Mouse (Mus musculus) limb, embryonic 12.5 days (tissue): Measurements from ENCODE around the gene Stum. TPM values are rescaled to one million over a fixed set of nuclear protein-coding genes. Genes with fewer than 3 reads are reported as not detected.
A peak's percentile ranks its signal among the peaks of the same experiment; 100 is the strongest.

Experiments
- ATAC-seq: fragments of 200-750 bp; cut with Nextera tagmentation; 2 replicates; pipeline ENCODE4 v1.8.0; 2017; ENCODE audit warnings: low read depth, moderate TSS enrichment; ENCODE audit not compliant: insufficient number of reproducible peaks, insufficient read depth, low FRiP score, low TSS enrichment
- H3K27ac ChIP-seq: fragments of 300-500 bp; sonication (generic); 2 replicates; pipeline ENCODE4 v1.5.1; 2016; ENCODE audit warnings: mild to moderate bottlenecking, moderate library complexity
- H3K27me3 ChIP-seq: fragments of 300-500 bp; sonication (generic); 2 replicates; pipeline ENCODE4 v1.6.1; 2016; ENCODE audit warnings: mild to moderate bottlenecking, moderate library complexity
- H3K36me3 ChIP-seq: fragments of 300-500 bp; sonication (generic); 2 replicates; pipeline ENCODE4 v1.6.1; 2016; ENCODE audit warnings: mild to moderate bottlenecking, moderate library complexity
- H3K4me1 ChIP-seq: fragments of 300-500 bp; sonication (generic); replicated peaks from 2 replicates; pipeline ENCODE4 v1.6.1; 2016
- H3K4me2 ChIP-seq: fragments of 300-500 bp; sonication (generic); 2 replicates; pipeline ENCODE4 v1.6.1; 2016; ENCODE audit warnings: mild to moderate bottlenecking, moderate library complexity
- H3K4me3 ChIP-seq: fragments of 300-500 bp; sonication (generic); replicated peaks from 2 replicates; pipeline ENCODE4 v1.5.1; 2016; ENCODE audit warnings: mild to moderate bottlenecking
- H3K9ac ChIP-seq: fragments of 300-500 bp; sonication (generic); replicated peaks from 2 replicates; pipeline ENCODE4 v1.6.1; 2016; ENCODE audit warnings: mild to moderate bottlenecking, moderate library complexity
- H3K9me3 ChIP-seq: fragments of 300-500 bp; sonication (generic); 2 replicates; pipeline ENCODE4 v1.6.1; 2016; ENCODE audit warnings: mild to moderate bottlenecking, moderate library complexity
- WGBS: fragments of 180-500 bp; shearing (Covaris S2); methylation state at CpG from one replicate; pipeline ENCODE4 v1.1.7; 2016; 5-methylcytosine and 5-hydroxymethylcytosine counted together
- polyA plus RNA-seq: library from polyadenylated mRNA; unstranded; fragments of >200 nt; fragmentation: Nextera tagmentation; extraction: Ambion mirVana; gene quantifications from 2 replicates; pipeline ENCODE4 v1.2.1, GENCODE M21; 2016

The Stum gene
- polyA plus RNA-seq, 1 experiment from 2014 or later, result 1.8 TPM

- WGBS, result 92% methylated on average over 2 of the region's 2 CpGs
- Histone ChIP-seq H3K27me3 (no peaks in the 10 kb centered on the region), H3K4me2 (no peak overlapping the region), H3K4me1 (peaks cover 17% of the 10 kb centered on the region), H3K27ac (no peak overlapping the region), H3K9me3 (no peaks in the 10 kb centered on the region), H3K36me3 (peaks cover 94% of the 10 kb centered on the region), H3K9ac (no peak overlapping the region), H3K4me3 (no peak overlapping the region)
- ATAC-seq, result no peak
These were observed 64.2 kb downstream of the Stum start for GRCm38 (mm10) chr1:180419059-180419458.

- H3K4me2 ChIP-seq, result no peak overlapping the region
- H3K36me3 ChIP-seq, result peaks cover 89% of the 10 kb centered on the region
- H3K9ac ChIP-seq, result no peak overlapping the region
- no peaks in the 10 kb centered on the region for H3K9me3 ChIP-seq
- H3K27me3 ChIP-seq, result no peaks in the 10 kb centered on the region
- peaks cover 14% of the 10 kb centered on the region for H3K4me1 ChIP-seq
- WGBS, result 47% methylated on average over 2 of the region's 2 CpGs
- no peak for ATAC-seq
- H3K27ac ChIP-seq, result no peak overlapping the region
- H3K4me3 ChIP-seq, result no peak overlapping the region
These were observed 66.2 kb downstream of the Stum start for GRCm38 (mm10) chr1:180417118-180417517.

DNA sequence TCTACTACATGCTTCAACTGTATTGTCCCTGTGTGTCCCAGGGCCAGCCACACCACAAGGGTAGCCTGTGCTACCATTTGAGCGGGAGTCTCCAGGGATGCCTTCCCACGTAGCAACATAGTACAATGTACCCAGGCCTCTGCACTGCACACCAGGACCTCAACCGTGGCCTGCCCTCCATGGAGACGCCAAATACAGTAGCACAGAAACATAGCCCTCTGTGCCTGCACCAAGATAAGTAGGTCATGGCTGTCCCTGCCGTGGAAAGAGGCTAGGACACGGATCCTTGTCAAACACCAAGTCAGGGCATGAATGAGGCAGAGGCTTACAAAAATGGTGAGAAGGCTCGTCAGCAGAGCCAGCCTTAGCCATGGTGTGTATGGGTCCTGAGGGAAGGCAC, 67.5 kb downstream of the Stum start:
- no peak overlapping the region for H3K27ac ChIP-seq
- H3K9me3 ChIP-seq, result no peaks in the 10 kb centered on the region
- peaks cover 3% of the 10 kb centered on the region; the same call in 1 of the 2 replicates for H3K4me1 ChIP-seq
- 90% methylated on average over 7 of the region's 7 CpGs for whole genome bisulfite sequencing
- peaks cover 79% of the 10 kb centered on the region for H3K36me3 ChIP-seq
- ATAC-seq, result no peak
- H3K4me3 ChIP-seq, result no peak overlapping the region
- no peak overlapping the region for H3K9ac ChIP-seq
- no peaks in the 10 kb centered on the region for H3K27me3 ChIP-seq
- no peak overlapping the region for H3K4me2 ChIP-seq

DNA sequence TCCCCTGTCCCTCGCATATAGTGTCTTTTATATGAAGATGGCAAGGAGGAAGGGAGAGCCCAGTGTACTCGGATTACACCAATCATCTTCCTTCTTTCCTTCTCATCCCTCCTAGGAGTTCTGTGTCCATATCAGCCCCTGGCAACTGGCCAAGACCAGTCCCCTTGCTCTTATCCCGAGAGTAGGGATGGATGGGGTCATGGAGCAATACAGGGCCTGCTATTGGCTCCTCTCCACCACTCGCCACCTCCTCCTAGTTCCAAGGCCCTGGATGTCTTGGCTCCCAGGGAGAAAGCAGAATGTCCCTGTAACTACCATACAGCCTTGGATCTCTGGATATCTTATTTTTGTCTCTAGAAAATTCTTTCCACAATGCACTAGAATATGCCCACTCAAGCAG, 68.2 kb downstream of the Stum start:
- Histone ChIP-seq H3K36me3 (peaks cover 71% of the 10 kb centered on the region), H3K27me3 (no peaks in the 10 kb centered on the region), H3K4me1 (no peaks in the 10 kb centered on the region), H3K9ac (no peak overlapping the region), H3K9me3 (no peaks in the 10 kb centered on the region), H3K27ac (no peak overlapping the region), H3K4me3 (no peak overlapping the region), H3K4me2 (no peak overlapping the region)
- 67% methylated on average over 4 of the region's 4 CpGs for WGBS
- ATAC-seq, result no peak

GRCm38 (mm10) chr1:180410306-180410705, 73.0 kb downstream of the Stum start:
- WGBS, result 74% methylated on average over 7 of the region's 7 CpGs
- no peaks in the 10 kb centered on the region for H3K27me3 ChIP-seq
- no peak overlapping the region for H3K4me2 ChIP-seq
- H3K27ac ChIP-seq, result no peak overlapping the region
- no peak overlapping the region for H3K4me3 ChIP-seq
- peaks cover 24% of the 10 kb centered on the region for H3K36me3 ChIP-seq
- ATAC-seq, result no peak
- H3K9ac ChIP-seq, result no peak overlapping the region
- peaks cover 38% of the 10 kb centered on the region for H3K4me1 ChIP-seq
- H3K9me3 ChIP-seq, result no peaks in the 10 kb centered on the region

DNA sequence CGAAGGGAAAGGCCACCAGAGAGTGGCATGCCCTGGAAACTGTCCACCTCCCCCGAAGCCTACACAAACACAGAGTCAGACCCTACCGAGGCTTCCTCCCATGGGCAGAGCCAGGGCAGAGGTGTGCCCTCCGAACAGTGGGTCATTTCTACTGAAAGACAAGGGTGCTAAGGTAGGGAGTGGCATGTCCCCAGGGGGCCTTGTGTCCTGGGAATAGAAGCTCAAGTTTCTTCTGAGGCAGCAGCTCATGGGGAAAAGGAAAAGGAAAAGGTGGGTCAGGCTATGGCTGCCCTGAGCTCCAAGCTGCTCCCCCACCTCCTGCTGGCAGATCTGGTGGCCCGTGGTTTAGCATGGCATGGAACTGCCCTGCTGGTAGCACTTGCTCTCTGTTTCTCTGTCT, 73.5 kb downstream of the Stum start:
- peaks cover 38% of the 10 kb centered on the region for H3K4me1 ChIP-seq
- no peaks in the 10 kb centered on the region for H3K9me3 ChIP-seq
- no peak overlapping the region for H3K4me3 ChIP-seq
- no peak for ATAC-seq
- no peak overlapping the region for H3K27ac ChIP-seq
- no peak overlapping the region for H3K9ac ChIP-seq
- H3K4me2 ChIP-seq, result no peak overlapping the region
- WGBS, result 63% methylated on average over 5 of the region's 5 CpGs
- peaks cover 19% of the 10 kb centered on the region for H3K36me3 ChIP-seq
- no peaks in the 10 kb centered on the region for H3K27me3 ChIP-seq

DNA sequence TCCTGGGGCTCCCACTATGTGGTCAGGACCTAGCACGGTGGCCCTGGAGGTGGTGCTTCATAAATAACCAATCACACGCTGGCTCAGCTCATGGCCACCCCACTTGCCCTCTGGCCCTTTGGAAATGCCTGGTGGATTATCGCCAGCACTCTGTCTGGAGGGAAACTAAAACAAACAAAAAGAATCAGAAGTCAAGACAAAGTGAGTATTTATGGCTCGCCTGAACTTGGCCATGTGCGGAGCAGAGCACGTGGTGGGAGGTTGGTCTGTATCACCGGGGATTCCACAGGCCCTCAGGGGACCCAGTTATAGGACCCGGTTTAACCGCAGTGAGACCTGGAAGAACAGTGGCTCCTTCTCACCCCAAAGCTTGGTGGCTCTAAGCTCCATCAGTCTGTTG, 74.5 kb downstream of the Stum start:
- Histone ChIP-seq H3K9me3 (no peaks in the 10 kb centered on the region), H3K9ac (no peak overlapping the region), H3K27ac (0 out of 2 replicates have a peak overlapping the region, but pooled peaks have one; percentile 23), H3K4me2 (no peak overlapping the region), H3K36me3 (peaks cover 9% of the 10 kb centered on the region), H3K4me3 (no peak overlapping the region), H3K27me3 (no peaks in the 10 kb centered on the region), H3K4me1 (peaks cover 48% of the 10 kb centered on the region)
- ATAC-seq, result no peak
- WGBS, result 54% methylated on average over 9 of the region's 9 CpGs

DNA sequence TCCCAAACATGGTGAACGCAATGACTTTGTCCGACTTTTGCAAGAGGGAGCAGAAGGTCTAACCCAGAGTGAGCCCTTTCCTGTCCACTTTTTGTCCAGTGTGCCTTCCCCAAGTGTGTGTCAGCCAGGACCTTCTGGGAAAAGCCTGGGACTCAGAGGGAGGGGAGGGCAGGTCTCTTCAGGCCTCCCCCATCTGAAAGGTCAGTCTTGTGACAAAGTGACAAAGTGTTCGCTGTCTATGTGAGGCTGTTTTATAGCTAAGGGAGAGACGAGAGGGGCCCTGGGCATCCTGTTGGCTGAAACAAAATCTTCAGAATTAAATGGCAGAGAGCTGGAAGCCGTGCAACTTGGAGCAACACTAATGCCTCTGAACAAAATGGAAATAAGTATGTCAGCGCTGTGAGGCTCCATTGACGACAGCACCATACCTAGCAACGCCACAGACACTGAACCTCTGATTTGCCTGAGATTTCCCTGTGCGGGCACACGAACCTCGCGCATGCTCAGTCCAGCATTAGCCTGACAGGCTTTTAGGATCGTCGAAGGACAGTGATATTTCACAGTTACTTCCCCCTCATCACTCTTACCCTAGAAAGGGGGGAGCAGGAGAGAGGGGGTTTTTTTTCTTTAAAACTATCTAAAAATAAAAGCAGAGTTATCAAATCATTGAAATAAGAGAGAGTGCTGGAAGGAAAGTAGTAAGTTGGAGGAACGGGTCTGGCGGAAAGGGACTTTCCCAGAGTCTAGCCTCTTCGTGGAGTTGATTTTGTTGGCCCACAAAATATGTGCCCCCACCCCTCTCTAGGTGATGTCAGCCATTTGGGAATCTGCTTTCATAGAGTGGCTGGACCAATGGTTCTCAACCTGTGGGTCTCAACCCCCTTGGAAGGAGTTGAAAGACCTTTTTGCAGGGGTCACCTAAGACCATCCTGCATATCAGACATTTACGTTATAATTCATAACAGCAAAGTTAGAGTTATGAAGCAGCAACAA, 75.3 kb downstream of the Stum start:
- 76% methylated on average over 18 of the region's 18 CpGs for WGBS
- no peak for ATAC-seq
- Histone ChIP-seq H3K27ac (peak overlapping the region; percentile 69), H3K4me3 (no peak overlapping the region), H3K4me2 (0 out of 2 replicates have a peak overlapping the region, but pooled peaks have one; percentile 48), H3K9ac (no peak overlapping the region), H3K9me3 (no peaks in the 10 kb centered on the region), H3K36me3 (peaks cover 2% of the 10 kb centered on the region; the same call in 1 of the 2 replicates), H3K27me3 (no peaks in the 10 kb centered on the region), H3K4me1 (peaks cover 56% of the 10 kb centered on the region)

DNA sequence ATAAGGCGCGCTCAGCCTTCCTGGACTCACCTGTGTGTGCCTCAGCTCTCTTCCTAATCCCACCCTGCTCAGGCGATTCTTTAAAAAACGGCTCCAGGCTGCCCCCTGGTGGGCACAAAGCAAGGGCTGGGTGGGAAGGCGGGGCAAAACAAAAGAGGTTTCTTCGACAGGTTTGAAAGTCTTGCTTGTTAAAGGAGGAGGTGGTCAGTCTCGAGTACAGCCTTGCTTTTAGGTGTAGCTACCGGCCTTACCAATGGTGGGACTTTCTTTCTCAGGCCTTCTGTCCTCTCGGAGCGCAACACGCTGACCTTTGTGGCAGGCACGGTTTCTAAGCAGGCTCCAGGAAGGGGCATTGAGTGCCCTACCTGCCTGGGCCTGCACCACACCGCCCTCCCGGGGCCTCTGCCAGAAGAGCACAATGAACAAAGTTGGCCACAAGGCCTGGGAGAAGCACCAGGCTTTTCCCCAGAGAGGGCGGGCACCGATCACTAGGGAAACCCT, 76.1 kb downstream of the Stum start:
- no peaks in the 10 kb centered on the region for H3K27me3 ChIP-seq
- 13% methylated on average over 16 of the region's 16 CpGs for WGBS
- H3K4me1 ChIP-seq, result peaks cover 64% of the 10 kb centered on the region
- no peak for ATAC-seq
- peak overlapping the region; percentile 48 for H3K4me2 ChIP-seq
- peak overlapping the region; percentile 69 for H3K27ac ChIP-seq
- no peak overlapping the region for H3K4me3 ChIP-seq
- H3K9me3 ChIP-seq, result no peaks in the 10 kb centered on the region
- peak overlapping the region; percentile 28; the same call in 1 of the 2 replicates for H3K9ac ChIP-seq
- no peaks in the 10 kb centered on the region for H3K36me3 ChIP-seq

- Histone ChIP-seq H3K27me3 (no peaks in the 10 kb centered on the region), H3K36me3 (no peaks in the 10 kb centered on the region), H3K4me1 (peaks cover 71% of the 10 kb centered on the region), H3K4me3 (no peak overlapping the region), H3K4me2 (peak overlapping the region; percentile 48; the same call in 1 of the 2 replicates), H3K27ac (no peak overlapping the region), H3K9me3 (no peaks in the 10 kb centered on the region), H3K9ac (no peak overlapping the region)
- 80% methylated on average over 11 of the region's 11 CpGs for WGBS
- ATAC-seq, result no peak
These were observed 76.8 kb downstream of the Stum start for GRCm38 (mm10) chr1:180406336-180407035.
